Comparison of ENCODE assay signal across 20 mouse cellular contexts in the genomic region with DNA sequence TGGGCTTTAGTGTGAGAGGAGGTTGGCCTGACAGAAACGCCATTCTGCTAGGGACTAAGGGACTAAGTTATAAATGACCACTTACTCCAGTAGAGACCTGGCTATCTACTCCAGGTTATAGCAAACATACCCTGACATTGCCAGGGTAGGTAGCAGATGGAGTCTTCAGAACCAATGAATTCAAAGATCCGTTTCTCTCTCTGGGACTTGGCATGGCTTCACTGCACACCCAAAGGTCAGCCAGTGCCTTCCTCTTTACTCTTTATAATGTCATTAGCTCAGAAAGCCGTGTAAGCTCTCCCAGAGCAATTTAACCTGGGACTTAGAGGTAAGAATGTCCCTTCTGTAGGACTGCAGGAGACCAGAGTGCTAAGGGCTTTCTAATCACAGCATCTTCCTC. TPM values are rescaled to one million over a fixed set of nuclear protein-coding genes. Genes with fewer than 3 reads are reported as not detected.
"Had no signal": no experiment of that assay in that cellular context is flagged by ENCODE, and none has a peak within 500 bp of the region (broad histone marks: within the 10 kb centered on the region; RNA-seq: fewer than 3 reads in every experiment).

No protein-coding gene starts in this region.

- H3K27me3 ChIP-seq: lung, embryonic 15.5 days; megakaryocyte, embryonic 14.5 days; midbrain, embryonic 12.5 days; neural tube, embryonic 13.5 days; neural tube, embryonic 15.5 days had no signal

- ATAC-seq: lung, postnatal 0 days; midbrain, embryonic 16.5 days had no signal

- H3K36me3 ChIP-seq: lung, embryonic 15.5 days; midbrain, embryonic 12.5 days; neural tube, embryonic 13.5 days; neural tube, embryonic 15.5 days had no signal

- H3K4me3 ChIP-seq: lung, embryonic 15.5 days; midbrain, embryonic 12.5 days; myocyte; neural tube, embryonic 13.5 days; neural tube, embryonic 15.5 days had no signal

- H3K27ac ChIP-seq: lung, embryonic 15.5 days; macrophage; midbrain, embryonic 12.5 days; neural tube, embryonic 13.5 days; neural tube, embryonic 15.5 days had no signal

- H3K4me1 ChIP-seq: lung, embryonic 15.5 days; midbrain, embryonic 12.5 days had no signal

- H3K9me3 ChIP-seq: lung, embryonic 15.5 days; megakaryocyte, embryonic 14.5 days; midbrain, embryonic 12.5 days; neural tube, embryonic 13.5 days; neural tube, embryonic 15.5 days had no signal

- DNase-seq: lung, adult 2 months; lung, postnatal 14 days; lung, postnatal 36 days; midbrain, embryonic 14.5 days; right cerebral cortex, adult 18-20 months; right cerebral cortex, postnatal 25 days; right cerebral cortex, postnatal 4 days; spleen, adult 18-20 months; thymus, adult 18-20 months; thymus, postnatal 14 days; thymus, postnatal 36 days had no signal

RNA-seq across cellular contexts. Expression of gene Olfml1, which starts 57.5 kb away (rescaled TPM):
- polyA plus RNA-seq: macrophage, myocyte had no signal
